Mouse (Mus musculus): ENCODE data around the gene Echs1.
"Not testable (repeated sequence)": the region's sequence is repeated elsewhere in the genome, so short reads cannot be mapped to it uniquely, and the experiment has no call there.

Echs1 gene

DNA sequence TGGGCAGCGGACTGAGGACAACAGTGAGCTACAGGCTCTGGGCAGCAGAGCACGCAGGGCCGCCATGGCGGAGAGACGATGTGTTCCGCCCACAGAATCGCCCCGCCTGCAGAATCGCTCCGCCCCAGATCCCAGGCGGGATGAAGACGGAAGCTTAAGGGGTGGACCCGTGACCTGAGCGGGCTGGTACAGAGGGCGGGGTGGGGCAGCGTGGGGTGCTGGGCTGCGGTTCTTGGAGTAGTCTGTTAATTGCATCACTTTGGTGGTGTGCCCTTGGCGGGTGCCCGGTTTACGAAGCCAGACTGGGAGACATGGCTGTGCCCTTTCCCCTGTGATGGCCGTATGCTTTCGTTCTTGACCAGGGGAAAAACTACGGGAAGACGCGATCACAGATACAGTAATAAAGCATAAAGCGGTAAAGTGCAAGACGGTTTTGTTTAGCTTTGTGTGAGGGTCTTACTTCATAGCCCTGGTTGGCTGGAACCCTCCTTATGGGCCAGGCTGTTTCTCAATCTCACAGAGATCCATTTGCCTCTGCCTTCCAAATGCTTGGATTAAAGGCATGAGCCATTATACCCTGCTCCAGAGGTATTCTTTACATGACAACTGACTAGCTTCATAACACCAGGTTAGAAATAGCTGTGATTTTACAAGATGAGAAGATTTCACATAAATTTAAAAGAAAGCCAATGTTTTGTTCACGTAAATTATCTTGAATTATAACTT is at the start of gene Echs1:
Echs1 (minus strand) TSS at position 148 of the 726 bp plus-strand sequence.
- DNase-seq = peak; percentile 88

- no peak for DNase-seq
These were observed 48.4 kb upstream of the Echs1 start, which contains the start of gene Olfr522 for GRCm38 (mm10) chr7:140164664-140165063. Olfr522 (minus strand) TSS chr7:140164764.

DNA sequence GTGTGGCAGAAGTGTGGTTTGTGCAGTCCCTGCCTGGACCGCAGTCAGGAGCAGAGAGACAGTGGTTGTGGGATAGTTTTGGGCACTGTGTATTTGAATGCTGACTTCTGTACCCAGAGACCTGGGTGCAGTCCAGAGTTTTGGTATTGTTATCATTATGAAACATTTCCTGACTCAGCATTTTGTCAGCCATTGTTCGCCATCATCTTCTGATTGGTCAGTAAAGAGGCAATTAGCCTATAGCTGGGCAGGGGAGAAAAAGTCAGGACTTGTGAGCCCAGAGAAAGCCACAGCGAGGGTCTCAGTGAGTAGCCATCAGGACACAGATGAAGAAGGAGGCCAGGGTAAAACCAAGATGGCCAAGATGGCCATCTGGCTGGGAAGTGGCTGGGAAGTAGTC is 44.1 kb upstream of the Echs1 start:
- no peak for DNase-seq

- DNase-seq = peak; percentile 78
These were observed 38.1 kb upstream of the Echs1 start, which contains the start of gene Sprn for GRCm38 (mm10) chr7:140154218-140154927. Sprn (minus strand) TSS chr7:140154877.

DNA sequence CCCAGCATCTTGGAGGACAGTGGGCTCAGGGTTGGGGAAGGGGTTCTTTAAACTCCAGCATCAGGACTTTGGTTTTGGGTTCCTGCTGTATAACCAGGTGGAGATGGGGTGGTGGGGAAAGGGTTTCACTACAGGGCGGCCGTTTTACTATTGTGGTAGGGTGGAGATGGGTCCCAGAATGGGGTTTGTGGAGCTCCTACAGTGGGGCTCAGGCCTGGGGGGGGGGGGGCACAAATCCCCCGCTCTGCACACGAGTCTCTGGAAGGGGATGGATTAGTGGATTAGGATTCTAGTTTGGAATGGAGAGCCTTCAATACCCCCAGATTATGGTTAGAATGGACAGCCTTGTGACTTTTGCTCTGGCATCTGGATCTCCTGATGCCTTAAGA is 37.5 kb upstream of the Echs1 start:
- no peak for DNase-seq

- peak; percentile 70 for DNase-seq
These were observed 37.1 kb upstream of the Echs1 start for GRCm38 (mm10) chr7:140153383-140153782.

DNA sequence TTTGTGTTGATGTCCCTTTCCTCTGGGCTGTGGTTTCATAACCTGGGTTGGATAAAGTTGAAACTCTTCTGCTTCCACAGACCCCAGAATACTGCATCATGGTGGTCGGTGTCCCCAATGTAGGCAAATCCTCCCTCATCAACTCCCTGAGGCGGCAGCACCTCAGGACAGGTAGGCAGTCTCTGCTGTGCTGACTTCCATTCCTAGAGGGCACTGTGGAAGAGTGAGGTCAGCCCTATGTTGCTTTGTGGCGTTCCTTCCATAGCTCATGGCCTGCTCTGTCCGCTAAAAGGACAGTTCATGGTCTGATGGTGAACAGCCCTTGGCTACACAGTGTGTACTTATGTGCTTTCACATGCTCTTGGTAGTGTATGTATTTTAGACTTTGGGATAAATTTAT is 28.3 kb upstream of the Echs1 start:
- DNase-seq = no peak

GRCm38 (mm10) chr7:140141350-140141749 is 25.1 kb upstream of the Echs1 start:
- peak; percentile 63 for DNase-seq

- no peak for DNase-seq
These were observed 21.7 kb upstream of the Echs1 start for GRCm38 (mm10) chr7:140138021-140138310.

DNA sequence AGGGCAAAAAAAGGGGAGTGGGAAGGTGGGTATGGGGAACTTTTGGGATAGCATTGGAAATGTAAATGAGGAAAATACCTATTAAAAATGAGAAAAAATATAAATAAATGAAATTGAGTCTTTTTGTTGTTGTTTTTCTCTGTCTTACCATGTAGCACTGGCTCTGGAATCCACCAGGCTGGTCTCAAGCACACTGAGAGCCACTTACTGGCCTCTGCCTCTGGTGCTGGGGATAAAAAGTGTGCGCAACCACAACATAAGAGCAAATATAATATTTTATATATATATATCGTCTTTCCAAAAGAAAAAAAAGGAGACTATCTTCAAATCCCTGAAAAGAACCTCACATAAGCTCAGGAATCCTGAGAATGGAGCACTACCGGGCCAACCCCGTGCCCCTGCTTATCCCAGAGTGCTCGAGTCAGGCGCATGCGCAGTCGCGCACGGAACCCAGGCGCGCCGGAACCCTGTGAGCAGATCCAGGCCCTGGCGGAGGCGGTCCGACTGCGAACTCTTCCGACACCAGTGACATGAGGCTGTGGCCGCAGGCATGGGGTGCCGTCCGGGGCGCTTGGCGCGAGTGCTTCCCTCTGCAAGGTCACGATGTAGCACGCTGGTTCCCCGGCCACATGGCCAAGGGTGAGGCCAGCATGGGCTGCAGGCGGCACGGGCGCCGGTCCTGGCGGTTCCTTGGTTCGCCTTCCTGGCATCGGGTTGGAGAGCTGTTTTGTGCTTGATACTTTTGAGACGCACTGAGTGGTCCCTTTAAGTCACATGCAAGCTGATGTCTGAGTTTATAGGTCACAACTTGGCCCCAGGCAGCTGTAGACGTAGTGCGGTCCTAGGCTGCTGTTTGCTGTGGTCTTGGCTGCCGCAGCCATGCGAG is 21.1 kb upstream of the Echs1 start, which contains the start of gene Mtg1:
Mtg1 (plus strand) TSS at position 430 of the 886 bp plus-strand sequence.
- peak; percentile 96 for DNase-seq

GRCm38 (mm10) chr7:140135106-140135770 is 19.0 kb upstream of the Echs1 start:
- no peak for DNase-seq

DNA sequence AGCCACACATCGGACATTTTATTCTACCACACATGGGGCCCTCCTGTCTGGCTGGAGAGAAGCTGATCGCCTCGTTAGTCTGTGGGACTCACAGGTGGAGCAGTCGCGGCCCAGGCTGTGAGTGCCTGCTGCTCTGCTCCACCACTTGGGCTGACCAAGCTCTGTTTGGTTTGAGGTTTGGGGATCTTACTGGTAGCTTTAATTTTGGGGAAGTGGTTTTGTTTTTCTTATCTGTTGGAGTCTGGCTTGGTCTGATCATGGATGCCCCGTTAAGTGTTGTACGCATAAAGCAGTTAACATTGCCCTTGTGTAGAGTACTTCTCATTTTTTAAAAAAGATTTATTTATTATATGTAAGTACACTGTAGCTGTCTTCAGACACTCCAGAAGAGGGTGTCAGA is 17.8 kb upstream of the Echs1 start:
- DNase-seq = not testable (repeated sequence)

DNA sequence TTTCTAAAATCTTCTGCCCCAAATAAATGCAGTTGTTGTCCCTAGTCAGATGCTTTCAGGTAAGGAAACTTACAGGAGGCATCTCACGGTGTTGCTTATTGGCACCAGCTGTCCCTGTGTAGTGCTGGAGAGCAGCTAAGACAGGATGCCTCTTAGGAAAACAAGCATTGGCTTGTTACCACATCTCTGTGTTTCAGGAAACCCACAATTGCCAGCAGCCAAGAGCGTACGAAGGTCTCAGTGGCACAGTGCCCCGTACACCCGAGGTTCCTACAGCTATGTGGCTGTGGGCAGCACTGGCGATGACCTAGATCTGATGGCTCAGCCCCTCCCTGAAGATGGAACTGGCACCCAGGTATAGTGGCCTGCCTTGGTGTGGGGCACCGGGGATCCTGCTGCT is 15.9 kb upstream of the Echs1 start:
- not testable (repeated sequence) for DNase-seq

- no peak for DNase-seq
These were observed 11.6 kb upstream of the Echs1 start for GRCm38 (mm10) chr7:140127911-140128310.

DNA sequence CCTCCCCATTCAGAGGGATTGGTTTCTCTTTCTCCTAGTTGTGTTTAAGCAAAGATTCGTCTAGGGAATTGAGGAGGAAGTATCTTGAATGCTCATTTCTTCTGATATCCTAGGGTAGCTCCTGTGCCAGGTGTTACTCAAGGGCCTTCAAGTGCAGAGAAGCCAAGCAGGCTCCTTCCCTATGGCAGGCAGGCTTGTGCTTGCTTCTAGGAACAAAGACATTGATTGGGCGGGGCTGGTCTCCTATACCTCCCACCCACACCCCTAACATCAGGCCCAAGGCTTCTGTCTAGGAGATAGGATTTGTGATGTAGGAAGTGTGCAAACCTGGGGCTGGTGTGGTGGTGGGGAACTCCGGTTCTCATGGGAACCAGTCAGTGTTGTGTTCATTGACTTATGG is 10.7 kb upstream of the Echs1 start:
- DNase-seq = no peak

DNA sequence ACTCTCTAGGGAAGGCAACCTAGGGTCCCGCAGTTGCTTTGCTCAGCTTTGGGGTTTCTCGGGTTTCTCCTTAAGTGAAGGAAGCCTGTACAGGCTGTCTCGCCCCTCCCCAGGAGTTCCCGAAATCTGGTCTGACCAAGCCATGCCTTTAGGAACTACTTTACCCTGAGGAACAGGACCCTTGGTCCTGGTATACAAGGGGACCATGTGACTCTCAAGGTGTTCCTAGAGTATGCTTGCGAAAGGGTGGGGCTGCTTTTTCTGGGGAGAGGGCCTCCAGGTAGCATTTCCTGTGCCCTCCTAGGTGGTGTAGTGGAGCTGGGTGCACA is 9.7 kb upstream of the Echs1 start:
- no peak for DNase-seq

DNA sequence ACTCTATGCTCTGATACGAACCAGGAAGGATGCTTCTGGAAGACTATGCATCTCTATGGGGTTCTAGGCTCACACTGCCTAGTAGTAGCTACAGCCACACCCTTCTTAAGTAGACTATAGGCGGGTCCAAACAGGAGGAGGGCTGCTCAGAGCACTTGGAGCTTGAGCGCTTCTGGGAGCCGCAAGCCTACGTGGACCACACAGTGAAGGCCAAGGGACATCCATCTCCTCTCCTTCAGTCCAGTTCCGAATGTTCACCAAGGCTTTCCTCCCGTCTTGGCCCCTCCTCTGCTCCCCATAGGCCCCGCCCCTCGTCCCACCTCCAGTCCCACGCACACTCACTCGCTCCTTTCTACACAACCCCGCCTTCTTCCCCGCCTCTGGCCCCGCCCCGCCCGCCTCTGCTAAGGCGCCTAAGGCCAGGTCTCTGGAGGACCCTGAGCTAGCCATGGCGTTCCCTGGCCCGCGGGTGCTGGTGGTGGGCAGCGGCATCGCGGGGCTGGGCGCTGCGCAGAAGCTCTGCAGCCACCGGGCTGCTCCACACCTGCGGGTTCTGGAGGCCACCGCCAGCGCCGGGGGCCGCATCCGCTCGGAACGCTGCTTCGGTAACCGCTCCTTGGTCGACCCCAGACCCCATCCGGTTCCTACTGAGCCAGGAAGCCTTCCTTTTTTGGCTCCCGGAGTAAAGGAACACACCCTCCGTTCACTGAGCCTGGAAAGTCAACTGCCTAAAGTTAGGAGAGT is 9.2 kb upstream of the Echs1 start:
- DNase-seq = peak; percentile 94

- no peak for DNase-seq
These were observed 8.1 kb upstream of the Echs1 start for GRCm38 (mm10) chr7:140124382-140124781.

GRCm38 (mm10) chr7:140122765-140123164 is 6.5 kb upstream of the Echs1 start:
- no peak for DNase-seq

DNA sequence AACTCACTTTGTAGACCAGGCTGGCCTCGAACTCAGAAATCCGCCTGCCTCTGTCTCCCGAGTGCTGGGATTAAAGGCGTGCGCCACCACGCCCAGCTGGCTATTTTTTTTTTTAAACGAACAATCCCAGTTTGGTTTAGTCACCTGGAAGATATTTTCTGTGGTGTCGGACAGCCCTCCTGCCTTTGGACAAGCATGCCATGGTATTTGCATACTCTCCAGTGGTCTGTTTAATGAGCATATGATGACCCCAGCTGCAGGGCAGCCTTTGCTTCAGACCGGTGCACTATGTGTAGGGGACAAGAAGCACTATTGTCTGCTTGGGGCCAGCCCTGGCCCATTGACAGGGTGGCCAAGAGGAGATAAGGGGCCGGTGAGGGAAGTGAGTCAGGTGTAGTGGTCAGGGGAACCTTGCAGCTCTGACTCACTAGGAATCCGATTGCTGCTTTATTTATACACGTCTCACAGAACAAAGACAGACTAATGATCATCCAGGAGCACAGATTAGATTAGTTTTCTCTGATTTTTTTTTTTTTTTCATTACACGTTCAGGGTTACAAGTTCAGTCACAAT is 5.1 kb upstream of the Echs1 start:
- DNase-seq = no peak

- DNase-seq = no peak
These were observed 4.2 kb upstream of the Echs1 start for GRCm38 (mm10) chr7:140120484-140120883.

Data from cerebellum, adult 11-12 months (tissue).